Mouse (Mus musculus) neural tube, embryonic 11.5 days (tissue): ENCODE data around the gene Slc24a4. TPM values are rescaled to one million over a fixed set of nuclear protein-coding genes. Genes with fewer than 3 reads are reported as not detected.
A peak's percentile ranks its signal among the peaks of the same experiment; 100 is the strongest.

ENCODE experiments used
- ATAC-seq: fragments of 200-750 bp; cut with Nextera tagmentation; 2 replicates; pipeline ENCODE4 v1.8.0; 2017; ENCODE audit warnings: moderate number of reproducible peaks, mild to moderate bottlenecking, moderate TSS enrichment, moderate library complexity; ENCODE audit not compliant: insufficient read depth, low FRiP score, low TSS enrichment
- DNase-seq: peaks from one replicate; pipeline ENCODE4 v3.0.0-alpha.2; 2015; ENCODE audit warnings: low spot score
- H3K27ac ChIP-seq: fragments of 300-500 bp; sonication (generic); 2 replicates; pipeline ENCODE4 v1.5.1; 2014; ENCODE audit warnings: low read depth, mild to moderate bottlenecking, low read length
- H3K27me3 ChIP-seq: fragments of 300-500 bp; sonication (generic); 2 replicates; pipeline ENCODE4 v1.6.1; 2014; ENCODE audit warnings: mild to moderate bottlenecking, low read length, mixed read lengths; ENCODE audit not compliant: control insufficient read depth, insufficient read depth
- H3K36me3 ChIP-seq: fragments of 300-500 bp; sonication (generic); 2 replicates; pipeline ENCODE4 v1.6.1; 2014; ENCODE audit warnings: mild to moderate bottlenecking, low read length, moderate library complexity, mixed read lengths; ENCODE audit not compliant: control insufficient read depth, insufficient read depth
- H3K4me1 ChIP-seq: fragments of 300-500 bp; sonication (generic); 2 replicates; pipeline ENCODE4 v1.6.1; 2014; ENCODE audit warnings: low read length, mixed read lengths; ENCODE audit not compliant: control insufficient read depth, insufficient read depth
- H3K4me2 ChIP-seq: fragments of 300-500 bp; sonication (generic); 2 replicates; pipeline ENCODE4 v1.6.1; 2014; ENCODE audit warnings: low read depth, mild to moderate bottlenecking, moderate library complexity
- H3K4me3 ChIP-seq: fragments of 300-500 bp; sonication (generic); 2 replicates; pipeline ENCODE4 v1.5.1; 2014; ENCODE audit warnings: low read depth, low read length
- H3K9ac ChIP-seq: fragments of 300-500 bp; sonication (generic); 2 replicates; pipeline ENCODE4 v1.6.1; 2014; ENCODE audit warnings: mild to moderate bottlenecking, low read length
- H3K9me3 ChIP-seq: fragments of 300-500 bp; sonication (generic); 2 replicates; pipeline ENCODE4 v1.6.1; 2016; ENCODE audit warnings: low read length; ENCODE audit not compliant: control insufficient read depth
- WGBS: fragments of 180-500 bp; shearing (Covaris S2); extraction: QIAGEN DNeasy Blood & Tissue Kit; methylation state at CpG from one replicate; pipeline ENCODE4 v1.1.7; 2014; 5-methylcytosine and 5-hydroxymethylcytosine counted together
- polyA plus RNA-seq: library from polyadenylated mRNA; unstranded; fragments of >200 nt; fragmentation: Nextera tagmentation; extraction: Ambion mirVana; gene quantifications from 2 replicates; pipeline ENCODE4 v1.2.1, GENCODE M21; 2014

Slc24a4 gene
- 0.09 and 0.52 TPM in 2 replicates for polyA plus RNA-seq

GRCm38 (mm10) chr12:102128081-102128790 is at the start of gene Slc24a4:
Gene Slc24a4, plus strand, starts transcription at chr12:102128733.
- no peaks in the 10 kb centered on the region; the same call in 1 of the 2 replicates for H3K9me3 ChIP-seq
- H3K36me3 ChIP-seq, result no peaks in the 10 kb centered on the region
- H3K27ac ChIP-seq, result no peak within 1 kb of the TSS
- peak within 1 kb of the TSS; percentile 32; the same call in 1 of the 2 replicates for H3K9ac ChIP-seq
- DNase-seq (peak; percentile 34), ATAC-seq (no peak)
- 0 out of 2 replicates have a peak, but pooled peaks cover 2% of the 10 kb centered on the region for H3K4me1 ChIP-seq
- 1% methylated on average over 31 of the region's 34 CpGs for WGBS
- peak within 1 kb of the TSS; percentile 95 for H3K4me2 ChIP-seq
- peaks cover 44% of the 10 kb centered on the region for H3K27me3 ChIP-seq
- H3K4me3 ChIP-seq, result peak within 1 kb of the TSS; percentile 43

- Histone ChIP-seq H3K36me3 (no peaks in the 10 kb centered on the region), H3K9ac (no peak overlapping the region), H3K9me3 (no peaks in the 10 kb centered on the region), H3K4me3 (no peak overlapping the region), H3K27ac (no peak overlapping the region), H3K4me2 (no peak overlapping the region), H3K27me3 (no peaks in the 10 kb centered on the region), H3K4me1 (no peaks in the 10 kb centered on the region)
- no peak for DNase-seq
- ATAC-seq, result no peak
- 83% methylated on average over 13 of the region's 13 CpGs for WGBS
Measured at GRCm38 (mm10) chr12:102082648-102083425, 45.7 kb upstream of the Slc24a4 start.

GRCm38 (mm10) chr12:102090535-102090934 is 38.0 kb upstream of the Slc24a4 start:
- H3K27ac ChIP-seq, result no peak overlapping the region
- H3K36me3 ChIP-seq, result no peaks in the 10 kb centered on the region
- WGBS, result 93% methylated on average over 1 of the region's 1 CpGs
- no peaks in the 10 kb centered on the region for H3K27me3 ChIP-seq
- no peak overlapping the region for H3K9ac ChIP-seq
- H3K4me3 ChIP-seq, result no peak overlapping the region
- DNase-seq (no peak), ATAC-seq (no peak)
- no peaks in the 10 kb centered on the region for H3K4me1 ChIP-seq
- no peak overlapping the region for H3K4me2 ChIP-seq
- no peaks in the 10 kb centered on the region for H3K9me3 ChIP-seq

- DNase-seq (no peak), ATAC-seq (no peak)
- Histone ChIP-seq H3K27me3 (no peaks in the 10 kb centered on the region), H3K9ac (no peak overlapping the region), H3K4me2 (no peak overlapping the region), H3K4me1 (no peaks in the 10 kb centered on the region), H3K36me3 (no peaks in the 10 kb centered on the region), H3K27ac (no peak overlapping the region), H3K9me3 (no peaks in the 10 kb centered on the region), H3K4me3 (no peak overlapping the region)
- 90% methylated on average over 15 of the region's 15 CpGs for WGBS
Measured at GRCm38 (mm10) chr12:102092342-102093094, 36.0 kb upstream of the Slc24a4 start.

GRCm38 (mm10) chr12:102105990-102106389 is 22.5 kb upstream of the Slc24a4 start:
- H3K27ac ChIP-seq, result no peak overlapping the region
- H3K36me3 ChIP-seq, result no peaks in the 10 kb centered on the region
- H3K4me3 ChIP-seq, result no peak overlapping the region
- H3K9me3 ChIP-seq, result no peaks in the 10 kb centered on the region
- H3K9ac ChIP-seq, result no peak overlapping the region
- ATAC-seq (no peak), DNase-seq (no peak)
- 23% methylated on average over 1 of the region's 1 CpGs for WGBS
- no peak overlapping the region for H3K4me2 ChIP-seq
- H3K27me3 ChIP-seq, result no peaks in the 10 kb centered on the region
- no peaks in the 10 kb centered on the region for H3K4me1 ChIP-seq

- no peaks in the 10 kb centered on the region for H3K27me3 ChIP-seq
- no peaks in the 10 kb centered on the region for H3K36me3 ChIP-seq
- no peak overlapping the region for H3K27ac ChIP-seq
- no peak for ATAC-seq
- H3K4me3 ChIP-seq, result no peak overlapping the region
- DNase-seq, result no peak
- no peak overlapping the region for H3K4me2 ChIP-seq
- H3K4me1 ChIP-seq, result no peaks in the 10 kb centered on the region
- no peak overlapping the region for H3K9ac ChIP-seq
- H3K9me3 ChIP-seq, result no peaks in the 10 kb centered on the region
Measured at GRCm38 (mm10) chr12:102108851-102109250, 19.7 kb upstream of the Slc24a4 start.

- no peaks in the 10 kb centered on the region for H3K36me3 ChIP-seq
- no peak overlapping the region for H3K4me3 ChIP-seq
- H3K9ac ChIP-seq, result no peak overlapping the region
- no peak for ATAC-seq
- no peaks in the 10 kb centered on the region for H3K27me3 ChIP-seq
- WGBS, result 78% methylated on average over 4 of the region's 4 CpGs
- H3K4me2 ChIP-seq, result no peak overlapping the region
- DNase-seq, result no peak
- no peak overlapping the region for H3K27ac ChIP-seq
- no peaks in the 10 kb centered on the region for H3K4me1 ChIP-seq
- no peaks in the 10 kb centered on the region for H3K9me3 ChIP-seq
Measured at GRCm38 (mm10) chr12:102112491-102112890, 16.0 kb upstream of the Slc24a4 start.

- DNase-seq, result no peak
- no peak overlapping the region for H3K4me2 ChIP-seq
- no peak overlapping the region for H3K27ac ChIP-seq
- no peaks in the 10 kb centered on the region for H3K36me3 ChIP-seq
- no peak for ATAC-seq
- no peak overlapping the region for H3K9ac ChIP-seq
- no peaks in the 10 kb centered on the region for H3K27me3 ChIP-seq
- no peak overlapping the region for H3K4me3 ChIP-seq
- H3K9me3 ChIP-seq, result no peaks in the 10 kb centered on the region
- H3K4me1 ChIP-seq, result no peaks in the 10 kb centered on the region
- WGBS, result 80% methylated on average over 7 of the region's 7 CpGs
Measured at GRCm38 (mm10) chr12:102112901-102113300, 15.6 kb upstream of the Slc24a4 start.
